ENCODE assay signal across 10 mouse cellular contexts in genomic region chr10:19043529-19044262, GRCm38 (mm10). TPM values are rescaled to one million over a fixed set of nuclear protein-coding genes. Genes with fewer than 3 reads are reported as not detected.
A peak's percentile ranks its signal among the peaks of the same experiment; 100 is the strongest.
DNase-seq lines count a peak whose midpoint lies in the region; ATAC-seq and TF ChIP-seq lines count a peak whose summit lies in the region.
"Had no signal": no experiment of that assay in that cellular context is flagged by ENCODE, and none has a peak within 500 bp of the region (broad histone marks: within the 10 kb centered on the region; RNA-seq: fewer than 3 reads in every experiment).

No protein-coding gene starts in this region.

- no peak for TF ChIP-seq POLR2A in cerebellum, adult 2 months (IDR thresholded peaks at IDR 0.05; ENCODE audit: borderline replicate concordance, insufficient read depth, low read length)

- H3K9me3 ChIP-seq in embryonic facial prominence, embryonic 11.5 days (replicated peaks; ENCODE audit: control insufficient read depth, low read length): no peaks in the 10 kb centered on the region
- no peaks in the 10 kb centered on the region for H3K9me3 ChIP-seq in embryonic facial prominence, embryonic 10.5 days
- no peaks in the 10 kb centered on the region for H3K9me3 ChIP-seq in megakaryocyte, embryonic 14.5 days
- H3K9me3 ChIP-seq: hindbrain, embryonic 15.5 days; neural tube, embryonic 12.5 days had no signal

- no peak overlapping the region for H3K4me2 ChIP-seq in embryonic facial prominence, embryonic 11.5 days (ENCODE audit: low read depth, low read length)
- H3K4me2 ChIP-seq: hindbrain, embryonic 15.5 days; neural tube, embryonic 12.5 days had no signal

- 63% methylated on average over 4 of the region's 4 CpGs for WGBS in embryonic facial prominence, embryonic 11.5 days
- WGBS in embryonic facial prominence, embryonic 10.5 days: 67% methylated on average over 4 of the region's 4 CpGs
- WGBS in cerebellum, adult 2 months: 63% methylated on average over 4 of the region's 4 CpGs

- H3K27ac ChIP-seq in embryonic facial prominence, embryonic 11.5 days (replicated peaks; ENCODE audit: low read depth, low read length): no peak overlapping the region
- no peak overlapping the region for H3K27ac ChIP-seq in embryonic facial prominence, embryonic 10.5 days (replicated peaks)
- H3K27ac ChIP-seq in cerebellum, adult 2 months (ENCODE audit: insufficient read depth, low read length): no peak overlapping the region
- H3K27ac ChIP-seq: hindbrain, embryonic 15.5 days; neural tube, embryonic 12.5 days had no signal

- peak; percentile 23 for DNase-seq in embryonic facial prominence, embryonic 11.5 days (ENCODE audit: low spot score)
- DNase-seq in embryonic facial prominence, embryonic 10.5 days (ENCODE audit: low spot score): no peak
- peak; percentile 78 for DNase-seq in 3T3-L1 (ENCODE audit: low read depth, low spot score)
- DNase-seq in brain, adult 2 months (ENCODE audit: low read depth, low spot score): peak; percentile 64
- DNase-seq in thymus, postnatal 25 days: peak; percentile 55
- no peak for DNase-seq in cerebellum, postnatal 4 days (ENCODE audit: low spot score in 2 of 2)
- DNase-seq in cerebellum, adult 2 months: no peak

- H3K27me3 ChIP-seq in embryonic facial prominence, embryonic 11.5 days (ENCODE audit: control insufficient read depth, insufficient read depth, low read length): no peaks in the 10 kb centered on the region
- no peaks in the 10 kb centered on the region for H3K27me3 ChIP-seq in embryonic facial prominence, embryonic 10.5 days (replicated peaks; ENCODE audit: low read depth, poor library complexity, severe bottlenecking)
- H3K27me3 ChIP-seq in megakaryocyte, embryonic 14.5 days (replicated peaks): no peaks in the 10 kb centered on the region
- H3K27me3 ChIP-seq in cerebellum, adult 2 months (ENCODE audit: control insufficient read depth, insufficient read depth, low read length): no peaks in the 10 kb centered on the region
- H3K27me3 ChIP-seq: hindbrain, embryonic 15.5 days; neural tube, embryonic 12.5 days had no signal

- H3K4me3 ChIP-seq in embryonic facial prominence, embryonic 11.5 days (ENCODE audit: low read depth, low read length): no peak overlapping the region
- no peak overlapping the region for H3K4me3 ChIP-seq in embryonic facial prominence, embryonic 10.5 days
- peak overlapping the region; percentile 89 for H3K4me3 ChIP-seq in megakaryocyte, embryonic 14.5 days (replicated peaks)
- no peak overlapping the region for H3K4me3 ChIP-seq in cerebellum, adult 2 months (replicated peaks; ENCODE audit: insufficient read depth, low read depth, low read length)
- H3K4me3 ChIP-seq: hindbrain, embryonic 15.5 days; neural tube, embryonic 12.5 days had no signal

- no peaks in the 10 kb centered on the region for H3K36me3 ChIP-seq in embryonic facial prominence, embryonic 11.5 days (replicated peaks; ENCODE audit: control insufficient read depth, insufficient read depth, low read depth, low read length)
- no peaks in the 10 kb centered on the region for H3K36me3 ChIP-seq in embryonic facial prominence, embryonic 10.5 days (replicated peaks)
- no peaks in the 10 kb centered on the region for H3K36me3 ChIP-seq in megakaryocyte, embryonic 14.5 days (replicated peaks; ENCODE audit: low read length)
- H3K36me3 ChIP-seq: hindbrain, embryonic 15.5 days; neural tube, embryonic 12.5 days had no signal

- TF ChIP-seq CTCF in cerebellum, adult 2 months (IDR thresholded peaks at IDR 0.05; ENCODE audit: borderline replicate concordance, insufficient read depth, low read depth, low read length): no peak

- H3K9ac ChIP-seq in embryonic facial prominence, embryonic 11.5 days (replicated peaks; ENCODE audit: low read length): no peak overlapping the region
- H3K9ac ChIP-seq: hindbrain, embryonic 15.5 days; neural tube, embryonic 12.5 days had no signal

- H3K4me1 ChIP-seq in embryonic facial prominence, embryonic 11.5 days (ENCODE audit: control insufficient read depth, insufficient read depth, low read length): no peaks in the 10 kb centered on the region
- H3K4me1 ChIP-seq in embryonic facial prominence, embryonic 10.5 days: no peaks in the 10 kb centered on the region
- peaks cover 47% of the 10 kb centered on the region for H3K4me1 ChIP-seq in megakaryocyte, embryonic 14.5 days
- no peaks in the 10 kb centered on the region for H3K4me1 ChIP-seq in cerebellum, adult 2 months (ENCODE audit: control insufficient read depth, insufficient read depth, low read length)
- H3K4me1 ChIP-seq: hindbrain, embryonic 15.5 days; neural tube, embryonic 12.5 days had no signal

- ATAC-seq in embryonic facial prominence, embryonic 11.5 days (replicated peaks; ENCODE audit: insufficient number of reproducible peaks, low FRiP score, low TSS enrichment, low read depth): no peak

RNA-seq across cellular contexts. Expression of gene Tnfaip3, which starts 28.2 kb away (rescaled TPM):
- polyA plus RNA-seq in embryonic facial prominence, embryonic 11.5 days (2014; fragmentation: Nextera tagmentation; extraction: Ambion mirVana): 2.2 and 2.3 TPM in 2 replicates
- polyA plus RNA-seq in embryonic facial prominence, embryonic 10.5 days (2016; fragmentation: Nextera tagmentation; extraction: Ambion mirVana): 1.4 and 1.6 TPM in 2 replicates
- polyA plus RNA-seq in megakaryocyte, embryonic 14.5 days (2012; ENCODE audit: insufficient read depth, low replicate concordance): 1.8 and 3.0 TPM in 2 replicates
- polyA plus RNA-seq in cerebellum, adult 2 months (2012; rRNA removed): 2.2 and 2.3 TPM in 2 replicates

Comparison
In these comparisons a context has a peak if more than half of its experiments do, and no peak if none do; other contexts are left out.
1. DNase-seq: peak in embryonic facial prominence, embryonic 11.5 days (single experiment), 3T3-L1 (single experiment), brain, adult 2 months (single experiment) and thymus, postnatal 25 days (single experiment); none in embryonic facial prominence, embryonic 10.5 days (single experiment), cerebellum, postnatal 4 days (0 of 2) and cerebellum, adult 2 months (0 of 2).